Mouse (Mus musculus) G1E-ER4 (cell line): Measurements from ENCODE around the gene Chac1. TPM values are rescaled to one million over a fixed set of nuclear protein-coding genes. Genes with fewer than 3 reads are reported as not detected.

Source experiments
- GATA1 ChIP-seq: IDR thresholded peaks from one replicate; pipeline ENCODE4 v1.8.0; 2012; ENCODE audit warnings: low read length, inconsistent platforms
- polyA plus RNA-seq: library from polyadenylated mRNA; stranded (reverse); fragments of >175 nt; gene quantifications from 2 replicates; pipeline ENCODE4 v1.2.3, GENCODE M21; 2012

Chac1 gene
- polyA plus RNA-seq, 1 experiment, result not detected

DNA sequence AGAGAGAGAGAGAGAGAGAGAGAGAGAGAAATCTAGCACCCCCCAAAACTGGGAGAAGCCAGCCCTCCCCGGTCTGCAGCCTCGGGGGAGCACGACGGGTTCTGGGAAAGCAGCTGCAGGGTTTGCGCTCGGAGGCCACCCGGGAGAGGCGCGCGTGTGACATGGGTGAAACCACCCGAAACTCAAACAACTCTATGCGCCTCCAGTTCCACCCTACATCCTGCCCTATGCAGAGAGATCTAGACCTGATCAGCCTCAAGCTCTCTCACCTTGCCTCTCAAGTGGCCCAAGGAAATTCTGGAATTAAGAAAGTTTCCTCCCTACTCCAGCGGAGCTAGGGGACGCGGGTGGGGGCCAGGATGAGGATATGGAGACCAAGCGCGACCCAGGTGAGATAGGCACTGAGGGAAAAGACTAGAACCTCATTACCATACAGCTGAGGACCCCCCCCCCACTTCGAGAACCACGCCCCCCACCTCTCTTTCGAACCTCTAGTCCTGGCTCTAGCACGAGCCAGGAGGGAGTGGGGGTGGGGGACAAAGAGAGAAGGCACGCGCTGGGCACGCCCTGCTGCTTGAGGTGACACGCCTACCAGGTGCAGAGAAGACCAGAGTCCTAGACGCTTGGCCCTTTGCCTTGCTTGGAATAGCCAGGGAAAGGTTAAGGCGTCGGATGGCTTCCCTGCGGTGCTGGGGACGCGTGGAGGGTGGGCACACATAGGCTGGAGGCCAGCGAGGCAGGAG, 26.3 kb upstream of the Chac1 start:
- TF ChIP-seq GATA1, result no peak

DNA sequence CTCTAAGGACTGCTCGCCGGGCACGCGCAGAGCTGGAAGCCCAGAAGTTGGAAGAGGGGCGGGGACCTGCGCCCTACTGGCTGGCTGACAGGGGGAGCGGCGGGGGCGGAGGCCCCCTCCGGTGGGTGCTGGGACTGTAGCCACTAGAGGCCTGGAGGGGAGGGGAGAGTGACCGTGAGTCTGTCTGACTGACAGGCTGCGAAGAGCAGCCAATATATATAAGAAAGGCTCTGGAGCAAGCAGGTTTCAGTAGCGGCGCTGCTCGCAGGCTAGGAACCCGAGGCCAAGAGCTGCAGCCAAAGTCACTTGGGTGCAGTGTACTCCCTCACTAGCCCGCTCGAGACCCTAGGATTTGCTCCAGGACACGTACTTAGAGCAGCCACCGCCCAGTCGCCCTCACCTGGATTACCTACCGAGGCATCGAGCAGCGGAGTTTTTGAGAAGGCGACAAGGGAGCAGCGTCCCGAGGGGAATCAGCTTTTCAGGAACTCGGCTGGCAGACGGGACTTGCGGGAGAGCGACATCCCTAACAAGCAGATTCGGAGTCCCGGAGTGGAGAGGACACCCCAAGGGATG, 25.4 kb upstream of the Chac1 start, which contains the start of gene Dll4:
Dll4 (plus strand) TSS at position 217 of the 576 bp plus-strand sequence.
- TF ChIP-seq GATA1, result no peak

DNA sequence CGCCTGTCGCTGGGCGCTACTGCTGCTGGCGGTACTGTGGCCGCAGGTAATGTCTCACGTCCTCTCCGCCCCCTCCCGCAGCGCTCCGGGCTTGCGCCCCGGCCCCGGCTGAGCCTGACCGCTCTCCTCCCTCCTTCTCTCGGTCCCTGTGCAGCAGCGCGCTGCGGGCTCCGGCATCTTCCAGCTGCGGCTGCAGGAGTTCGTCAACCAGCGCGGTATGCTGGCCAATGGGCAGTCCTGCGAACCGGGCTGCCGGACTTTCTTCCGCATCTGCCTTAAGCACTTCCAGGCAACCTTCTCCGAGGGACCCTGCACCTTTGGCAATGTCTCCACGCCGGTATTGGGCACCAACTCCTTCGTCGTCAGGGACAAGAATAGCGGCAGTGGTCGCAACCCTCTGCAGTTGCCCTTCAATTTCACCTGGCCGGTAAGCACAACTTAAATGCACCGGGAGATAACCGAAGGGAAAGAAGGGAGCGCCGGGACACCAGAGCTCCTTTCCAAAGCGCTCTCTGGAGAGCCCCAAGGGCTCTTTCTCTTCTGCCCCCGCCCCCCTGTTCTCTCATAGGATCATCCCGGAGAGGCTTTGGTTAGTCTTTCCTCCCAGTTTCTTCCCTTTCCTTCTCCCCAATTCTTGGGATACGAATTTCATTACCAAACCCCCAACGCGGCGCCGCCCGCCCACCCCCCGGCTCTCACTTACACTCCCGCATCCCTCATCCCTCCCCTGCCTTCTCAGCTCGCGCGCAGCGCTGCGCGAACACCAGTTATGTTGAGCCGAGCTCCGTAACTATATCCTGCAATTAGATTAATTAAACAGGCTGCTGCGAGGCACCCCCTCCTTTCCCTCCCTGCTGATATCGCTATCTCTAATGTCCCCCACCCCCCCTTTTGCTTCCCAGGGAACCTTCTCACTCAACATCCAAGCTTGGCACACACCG, 24.6 kb upstream of the Chac1 start:
- no peak for TF ChIP-seq GATA1

DNA sequence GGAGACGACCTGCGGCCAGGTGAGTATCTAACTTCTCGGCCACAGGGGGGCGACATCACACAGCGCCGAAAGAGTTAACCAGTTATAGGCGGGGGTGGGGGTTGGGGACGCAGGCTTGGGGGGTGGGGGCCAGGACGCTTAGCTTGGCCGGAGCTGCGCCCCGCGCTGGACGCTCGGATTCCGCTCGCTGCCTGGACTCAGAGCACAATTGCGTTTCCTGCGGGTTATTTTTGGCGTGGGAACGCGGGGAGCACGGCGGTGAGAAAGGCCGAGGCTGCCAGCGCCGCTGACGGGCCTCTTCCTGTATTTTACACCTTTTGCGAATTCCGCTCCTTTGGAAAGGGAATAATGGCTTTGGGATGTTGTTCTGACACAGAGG, 23.9 kb upstream of the Chac1 start:
- TF ChIP-seq GATA1, result no peak

DNA sequence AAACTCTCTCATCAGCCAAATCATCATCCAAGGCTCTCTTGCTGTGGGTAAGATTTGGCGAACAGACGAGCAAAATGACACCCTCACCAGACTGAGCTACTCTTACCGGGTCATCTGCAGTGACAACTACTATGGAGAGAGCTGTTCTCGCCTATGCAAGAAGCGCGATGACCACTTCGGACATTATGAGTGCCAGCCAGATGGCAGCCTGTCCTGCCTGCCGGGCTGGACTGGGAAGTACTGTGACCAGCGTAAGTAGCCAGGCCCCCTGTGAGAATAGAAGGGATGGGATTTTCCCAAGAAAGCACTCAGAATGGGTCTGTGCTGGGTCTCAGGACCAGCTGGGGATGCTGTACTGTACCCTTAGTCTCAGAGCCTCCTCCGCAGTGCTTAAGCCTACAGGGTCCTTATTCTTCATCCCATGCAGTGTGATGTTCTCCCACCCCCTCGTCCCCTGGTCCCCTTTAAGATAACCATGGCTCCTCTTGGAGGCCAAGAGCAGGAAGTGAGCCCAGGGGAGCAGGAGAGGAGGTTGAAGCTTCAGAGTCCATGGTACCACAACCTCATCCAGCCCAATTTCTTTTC, 23.0 kb upstream of the Chac1 start:
- TF ChIP-seq GATA1, result no peak

DNA sequence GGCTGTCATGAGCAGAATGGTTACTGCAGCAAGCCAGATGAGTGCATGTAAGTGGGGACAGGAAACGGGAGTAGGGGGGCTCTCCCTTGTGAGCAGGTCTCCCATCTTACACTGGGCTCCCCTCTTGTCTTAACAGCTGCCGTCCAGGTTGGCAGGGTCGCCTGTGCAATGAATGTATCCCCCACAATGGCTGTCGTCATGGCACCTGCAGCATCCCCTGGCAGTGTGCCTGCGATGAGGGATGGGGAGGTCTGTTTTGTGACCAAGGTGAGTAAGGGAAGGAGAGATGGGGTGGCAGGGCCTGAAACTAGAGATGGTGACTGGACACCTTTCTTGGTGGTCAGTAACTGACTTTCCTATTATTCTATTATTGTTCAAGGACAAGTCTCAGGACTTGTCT, 22.5 kb upstream of the Chac1 start:
- TF ChIP-seq GATA1, result no peak

DNA sequence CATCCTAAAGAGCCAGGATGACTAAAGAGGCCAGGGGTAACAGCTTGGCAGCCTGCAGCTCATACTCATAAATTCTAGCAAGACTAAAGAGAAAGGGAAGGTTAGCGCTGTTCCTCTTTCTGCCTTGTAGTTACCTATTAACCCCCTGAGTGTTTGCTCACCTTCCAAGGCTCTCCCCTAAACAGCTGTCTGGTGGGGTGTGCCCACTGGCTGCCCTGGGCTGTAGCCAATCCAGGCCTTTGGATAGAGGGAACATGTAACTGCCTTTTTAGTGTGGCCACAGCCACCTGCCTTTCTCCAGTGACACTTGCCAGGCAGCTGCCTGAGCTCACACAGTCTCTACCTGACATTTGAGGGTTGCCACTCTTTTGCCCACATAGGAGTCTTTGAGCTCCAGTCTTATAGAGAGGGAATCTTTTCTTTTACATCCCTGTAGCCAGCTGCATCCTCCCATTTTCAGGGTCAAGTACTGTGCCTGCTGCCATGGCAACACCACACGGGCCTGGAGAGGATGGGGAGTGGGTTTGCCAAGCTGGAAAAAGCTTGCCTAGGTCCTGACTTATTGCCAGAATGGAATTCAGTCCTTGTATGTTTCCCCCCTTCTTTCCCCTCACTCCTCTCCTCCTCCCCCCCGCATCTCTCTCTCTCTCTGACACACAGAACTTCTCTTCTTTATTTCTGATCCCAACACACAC, 21.8 kb upstream of the Chac1 start:
- no peak for TF ChIP-seq GATA1

DNA sequence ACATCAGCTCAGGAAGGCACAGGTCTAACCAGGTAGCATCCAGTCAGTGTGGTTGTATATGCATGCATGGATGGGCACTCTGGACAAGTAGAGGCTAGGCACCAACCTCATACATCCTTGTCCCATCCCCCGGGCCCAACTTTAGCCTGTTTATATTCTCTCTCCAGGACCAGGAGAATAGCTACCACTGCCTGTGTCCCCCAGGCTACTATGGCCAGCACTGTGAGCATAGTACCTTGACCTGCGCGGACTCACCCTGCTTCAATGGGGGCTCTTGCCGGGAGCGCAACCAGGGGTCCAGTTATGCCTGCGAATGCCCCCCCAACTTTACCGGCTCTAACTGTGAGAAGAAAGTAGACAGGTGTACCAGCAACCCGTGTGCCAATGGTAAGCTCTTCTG, 20.2 kb upstream of the Chac1 start:
- no peak for TF ChIP-seq GATA1

DNA sequence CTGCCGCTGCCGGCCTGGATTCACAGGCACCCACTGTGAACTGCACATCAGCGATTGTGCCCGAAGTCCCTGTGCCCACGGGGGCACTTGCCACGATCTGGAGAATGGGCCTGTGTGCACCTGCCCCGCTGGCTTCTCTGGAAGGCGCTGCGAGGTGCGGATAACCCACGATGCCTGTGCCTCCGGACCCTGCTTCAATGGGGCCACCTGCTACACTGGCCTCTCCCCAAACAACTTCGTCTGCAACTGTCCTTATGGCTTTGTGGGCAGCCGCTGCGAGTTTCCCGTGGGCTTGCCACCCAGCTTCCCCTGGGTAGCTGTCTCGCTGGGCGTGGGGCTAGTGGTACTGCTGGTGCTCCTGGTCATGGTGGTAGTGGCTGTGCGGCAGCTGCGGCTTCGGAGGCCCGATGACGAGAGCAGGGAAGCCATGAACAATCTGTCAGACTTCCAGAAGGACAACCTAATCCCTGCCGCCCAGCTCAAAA, 18.8 kb upstream of the Chac1 start:
- no peak for TF ChIP-seq GATA1

DNA sequence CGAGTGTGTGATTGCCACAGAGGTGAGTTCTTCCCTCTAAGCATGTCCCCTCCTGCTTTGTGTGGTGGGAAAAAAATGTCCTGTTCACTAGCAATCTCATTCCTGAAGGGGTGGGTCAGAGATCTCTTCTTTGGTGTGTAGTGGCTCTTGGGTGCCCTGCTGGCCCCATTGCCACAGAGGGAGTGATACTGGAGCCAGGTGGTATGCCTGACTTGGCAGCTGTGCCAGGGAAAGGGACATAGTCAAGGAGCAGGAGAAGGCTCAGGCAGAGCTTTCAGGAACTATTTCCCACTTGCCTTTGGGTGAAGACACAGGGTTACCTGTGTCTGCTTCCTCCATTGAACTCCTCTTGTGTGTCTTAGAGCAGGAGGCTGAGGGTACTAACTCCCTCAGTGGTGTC, 16.9 kb upstream of the Chac1 start:
- TF ChIP-seq GATA1, result no peak

DNA sequence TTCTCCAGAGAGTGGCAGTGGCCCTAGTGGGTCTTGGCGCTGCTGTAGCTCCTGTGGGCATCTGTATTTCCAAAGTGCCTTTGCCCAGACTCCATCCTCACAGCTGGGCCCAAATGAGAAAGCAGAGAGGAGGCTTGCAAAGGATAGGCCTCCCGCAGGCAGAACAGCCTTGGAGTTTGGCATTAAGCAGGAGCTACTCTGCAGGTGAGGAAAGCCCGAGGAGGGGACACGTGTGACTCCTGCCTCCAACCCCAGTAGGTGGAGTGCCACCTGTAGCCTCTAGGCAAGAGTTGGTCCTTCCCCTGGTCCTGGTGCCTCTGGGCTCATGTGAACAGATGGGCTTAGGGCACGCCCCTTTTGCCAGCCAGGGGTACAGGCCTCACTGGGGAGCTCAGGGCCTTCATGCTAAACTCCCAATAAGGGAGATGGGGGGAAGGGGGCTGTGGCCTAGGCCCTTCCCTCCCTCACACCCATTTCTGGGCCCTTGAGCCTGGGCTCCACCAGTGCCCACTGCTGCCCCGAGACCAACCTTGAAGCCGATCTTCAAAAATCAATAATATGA, 16.0 kb upstream of the Chac1 start:
- no peak for TF ChIP-seq GATA1

DNA sequence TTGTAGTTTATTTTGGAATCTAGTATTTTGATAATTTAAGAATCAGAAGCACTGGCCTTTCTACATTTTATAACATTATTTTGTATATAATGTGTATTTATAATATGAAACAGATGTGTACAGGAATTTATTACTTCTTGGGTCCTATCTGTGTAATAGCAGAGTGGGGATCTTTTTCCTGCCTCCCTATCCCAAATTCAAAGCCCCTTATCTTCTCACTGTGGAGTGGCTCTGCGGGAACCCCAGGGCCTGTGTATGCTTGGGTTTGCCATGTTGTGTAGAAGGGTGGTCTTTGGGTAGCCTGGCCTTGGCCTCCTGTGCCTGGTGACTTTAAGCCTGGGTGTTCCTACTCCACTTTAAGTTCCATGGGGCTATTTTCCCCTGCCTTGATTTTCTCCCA, 15.5 kb upstream of the Chac1 start:
- TF ChIP-seq GATA1, result no peak

DNA sequence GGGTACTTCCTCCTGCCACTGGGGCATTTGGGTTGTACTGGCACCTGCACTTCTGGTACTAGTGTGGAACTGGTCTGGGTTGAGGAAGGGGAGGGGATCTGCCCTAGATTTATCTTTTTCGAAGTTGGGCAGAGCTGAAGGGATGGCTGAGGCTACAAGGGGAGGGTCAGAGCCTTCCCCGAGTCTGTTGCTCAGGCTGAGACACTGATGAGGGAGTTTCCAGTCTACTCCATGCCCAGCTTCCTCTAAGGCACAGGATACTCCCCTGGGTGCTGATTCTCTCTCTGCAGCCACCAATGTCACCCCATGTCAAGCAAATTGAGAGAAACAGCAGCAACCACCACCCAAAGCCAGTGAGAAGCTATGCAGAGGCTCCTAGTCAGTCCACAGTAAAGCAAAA, 15.0 kb upstream of the Chac1 start:
- no peak for TF ChIP-seq GATA1

DNA sequence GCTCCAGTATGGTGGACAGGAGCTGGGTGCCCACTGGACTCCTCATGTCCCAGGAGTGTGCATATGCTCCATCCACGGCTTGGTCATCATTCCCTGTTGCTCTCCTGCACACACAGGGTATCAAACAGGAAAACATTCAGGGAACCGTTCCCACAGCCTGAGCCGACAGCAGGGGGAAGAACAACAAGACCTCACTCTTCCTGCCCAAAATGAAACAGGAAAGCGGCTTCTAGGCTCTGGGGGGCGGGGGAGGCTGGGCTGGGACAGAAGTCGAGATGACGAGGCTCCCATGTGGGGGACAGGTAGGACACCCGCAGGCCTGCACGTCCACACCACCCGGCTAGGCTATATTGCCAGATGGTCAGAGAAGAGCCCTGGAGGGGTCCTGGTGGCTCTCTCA, 14.6 kb upstream of the Chac1 start:
- no peak for TF ChIP-seq GATA1
